31 mouse cellular contexts compared by ENCODE assay signal in genomic region chr2:33708831-33709230, GRCm38 (mm10).
DNase-seq lines count a peak whose midpoint lies in the region; ATAC-seq and TF ChIP-seq lines count a peak whose summit lies in the region.
"Had no signal": no experiment of that assay in that cellular context is flagged by ENCODE, and none has a peak within 500 bp of the region (broad histone marks: within the 10 kb centered on the region; RNA-seq: fewer than 3 reads in every experiment).

No protein-coding gene starts in this region.

- H3K9ac ChIP-seq in limb, embryonic 13.5 days, result no peak overlapping the region
- H3K9ac ChIP-seq in heart, adult 2 months (ENCODE audit: low read depth, low read length), result no peak overlapping the region
- H3K9ac ChIP-seq: embryonic facial prominence, embryonic 13.5 days; forebrain, embryonic 13.5 days; heart, embryonic 12.5 days; heart, embryonic 15.5 days; hindbrain, embryonic 13.5 days had no signal

- 90% methylated on average over 8 of the region's 8 CpGs for WGBS in embryonic facial prominence, embryonic 10.5 days
- WGBS in limb, embryonic 13.5 days, result 80% methylated on average over 8 of the region's 8 CpGs
- 74% methylated on average over 8 of the region's 8 CpGs for WGBS in heart, adult 2 months

- intact Hi-C loops in heart, adult 2 months (cut with DNase I), result no loop called here

- H3K4me3 ChIP-seq in embryonic facial prominence, embryonic 10.5 days, result no peak overlapping the region
- no peak overlapping the region for H3K4me3 ChIP-seq in limb, embryonic 13.5 days
- no peak overlapping the region for H3K4me3 ChIP-seq in heart, adult 2 months
- H3K4me3 ChIP-seq: embryonic facial prominence, embryonic 13.5 days; erythroblast, embryonic 14.5 days; forebrain, embryonic 13.5 days; gastrocnemius, adult 2 months; heart, embryonic 12.5 days; heart, embryonic 15.5 days; hindbrain, embryonic 10.5 days; hindbrain, embryonic 13.5 days had no signal

- H3K79me2 ChIP-seq in heart, adult 2 months (replicated peaks; ENCODE audit: control insufficient read depth, insufficient read depth, low read length), result no peaks in the 10 kb centered on the region

- TF ChIP-seq POLR2A in heart, adult 2 months (IDR thresholded peaks at IDR 0.05; ENCODE audit: insufficient read depth, low read depth, low read length), result no peak

- TF ChIP-seq EP300 in heart, adult 2 months (IDR thresholded peaks at IDR 0.05; ENCODE audit: insufficient read depth, low read depth, low read length), result no peak

- H3K36me3 ChIP-seq in embryonic facial prominence, embryonic 10.5 days (replicated peaks), result no peaks in the 10 kb centered on the region
- no peaks in the 10 kb centered on the region for H3K36me3 ChIP-seq in limb, embryonic 13.5 days
- no peaks in the 10 kb centered on the region for H3K36me3 ChIP-seq in heart, adult 2 months (ENCODE audit: control insufficient read depth, insufficient read depth, low read length)
- H3K36me3 ChIP-seq: embryonic facial prominence, embryonic 13.5 days; G1E; heart, embryonic 12.5 days; heart, embryonic 15.5 days; hindbrain, embryonic 10.5 days; hindbrain, embryonic 13.5 days had no signal

- no peak for TF ChIP-seq CTCF in heart, adult 2 months (IDR thresholded peaks at IDR 0.05)

- H3K27ac ChIP-seq in embryonic facial prominence, embryonic 10.5 days (replicated peaks), result peak overlapping the region; percentile 3; the same call in 1 of the 2 replicates
- H3K27ac ChIP-seq in limb, embryonic 13.5 days, result peak overlapping the region; percentile 78; the same call in 1 of the 2 replicates
- no peak overlapping the region for H3K27ac ChIP-seq in heart, adult 2 months
- H3K27ac ChIP-seq: embryonic facial prominence, embryonic 13.5 days; forebrain, embryonic 13.5 days; gastrocnemius, adult 2 months; heart, embryonic 15.5 days; hindbrain, embryonic 13.5 days had no signal

- no peak for ATAC-seq in limb, embryonic 13.5 days (ENCODE audit: low FRiP score, low read depth)
- ATAC-seq: forebrain, embryonic 13.5 days; forebrain, embryonic 16.5 days; hindbrain, embryonic 16.5 days; Patski had no signal

- no peak overlapping the region for H3K4me2 ChIP-seq in limb, embryonic 13.5 days (replicated peaks)
- H3K4me2 ChIP-seq: embryonic facial prominence, embryonic 13.5 days; forebrain, embryonic 13.5 days; heart, embryonic 12.5 days; heart, embryonic 15.5 days; hindbrain, embryonic 13.5 days had no signal

- H3K9me3 ChIP-seq in embryonic facial prominence, embryonic 10.5 days, result no peaks in the 10 kb centered on the region
- no peaks in the 10 kb centered on the region for H3K9me3 ChIP-seq in limb, embryonic 13.5 days
- H3K9me3 ChIP-seq: embryonic facial prominence, embryonic 13.5 days; forebrain, embryonic 13.5 days; G1E; heart, embryonic 12.5 days; heart, embryonic 15.5 days; hindbrain, embryonic 10.5 days; hindbrain, embryonic 13.5 days had no signal

- peak; percentile 35 to 36 for DNase-seq in frontal cortex, postnatal 36 days (ENCODE audit: low spot score in 2 of 2)
- DNase-seq in frontal cortex, postnatal 10 days (ENCODE audit: low spot score in 2 of 2), result no peak
- DNase-seq in right cerebral cortex, adult 18-20 months, result peak; percentile 48
- no peak for DNase-seq in right cerebral cortex, postnatal 14 days
- DNase-seq in embryonic facial prominence, embryonic 10.5 days (ENCODE audit: low spot score), result no peak
- no peak for DNase-seq in heart, adult 2 months
- no peak for DNase-seq in yolk sac, embryonic 10.5 days (ENCODE audit: low spot score)
- DNase-seq: adrenal gland, postnatal 10 days; adrenal gland, postnatal 36 days; B cell, adult 2 months; cerebellum, adult 11 months; cerebellum, adult 2 months; cerebellum, adult 9-11 months; cerebellum, postnatal 25 days; gastrocnemius, adult 2 months; gastrocnemius, postnatal 14 days; heart, adult 11 months; heart, postnatal 10 days; heart, postnatal 36 days had no signal

- H3K4me1 ChIP-seq in embryonic facial prominence, embryonic 10.5 days, result peaks cover 59% of the 10 kb centered on the region
- peaks cover 74% of the 10 kb centered on the region for H3K4me1 ChIP-seq in limb, embryonic 13.5 days
- no peaks in the 10 kb centered on the region for H3K4me1 ChIP-seq in heart, adult 2 months (ENCODE audit: control insufficient read depth, insufficient read depth, low read length)
- H3K4me1 ChIP-seq: heart, embryonic 15.5 days had no signal

- H3K27me3 ChIP-seq in embryonic facial prominence, embryonic 10.5 days (replicated peaks; ENCODE audit: low read depth, poor library complexity, severe bottlenecking), result peaks cover 93% of the 10 kb centered on the region
- H3K27me3 ChIP-seq in limb, embryonic 13.5 days, result peaks cover 38% of the 10 kb centered on the region
- peaks cover 2% of the 10 kb centered on the region; the same call in 1 of the 2 replicates for H3K27me3 ChIP-seq in heart, adult 2 months (ENCODE audit: control insufficient read depth, insufficient read depth, low read length)

Comparison
In these comparisons a context has a peak if more than half of its experiments do, and no peak if none do; other contexts are left out.
1. DNase-seq: peak in frontal cortex, postnatal 36 days (2 of 2) and right cerebral cortex, adult 18-20 months (single experiment); none in frontal cortex, postnatal 10 days (0 of 2), right cerebral cortex, postnatal 14 days (single experiment), embryonic facial prominence, embryonic 10.5 days (single experiment), heart, adult 2 months (0 of 2) and yolk sac, embryonic 10.5 days (single experiment).